ENCODE assay signal across 1 mouse cellular context in genomic region chr5:31494513-31495297, GRCm38 (mm10).
TF ChIP-seq lines count a peak whose summit lies in the region.

Gene Gpn1, plus strand, starts transcription at chr5:31494741.

TF ChIP-seq in CH12.LX, 34 proteins besides CTCF, POLR2A, EP300 and RAD21 (continued from another document):
- TF ChIP-seq JUND (conservative IDR thresholded peaks at IDR 0.05; ENCODE audit: low read depth, low read length): no peak
- TF ChIP-seq MAZ (IDR thresholded peaks at IDR 0.05; ENCODE audit: low read depth, low read length): 0 out of 2 replicates have a peak, but pooled peaks have one; percentile 28
- TF ChIP-seq ETS1 (conservative IDR thresholded peaks at IDR 0.05; ENCODE audit: low read depth, low read length): 0 out of 2 replicates have a peak, but pooled peaks have one; percentile 11
- TF ChIP-seq ELF1 (IDR thresholded peaks at IDR 0.05; ENCODE audit: low read depth, low read length): no peak; the same call in 1 of the 2 replicates
